Mouse (Mus musculus) skeletal muscle tissue, postnatal 0 days (tissue): ENCODE measurements around the gene Tas2r129. TPM values are rescaled to one million over a fixed set of nuclear protein-coding genes. Genes with fewer than 3 reads are reported as not detected.

Source experiments
- polyA plus RNA-seq: library from polyadenylated mRNA; unstranded; fragments of >200 nt; fragmentation: Nextera tagmentation; extraction: Ambion mirVana; gene quantifications from 2 replicates; pipeline ENCODE4 v1.2.1, GENCODE M21; 2015

Gene Tas2r129
- not detected in 2 replicates for polyA plus RNA-seq

DNA sequence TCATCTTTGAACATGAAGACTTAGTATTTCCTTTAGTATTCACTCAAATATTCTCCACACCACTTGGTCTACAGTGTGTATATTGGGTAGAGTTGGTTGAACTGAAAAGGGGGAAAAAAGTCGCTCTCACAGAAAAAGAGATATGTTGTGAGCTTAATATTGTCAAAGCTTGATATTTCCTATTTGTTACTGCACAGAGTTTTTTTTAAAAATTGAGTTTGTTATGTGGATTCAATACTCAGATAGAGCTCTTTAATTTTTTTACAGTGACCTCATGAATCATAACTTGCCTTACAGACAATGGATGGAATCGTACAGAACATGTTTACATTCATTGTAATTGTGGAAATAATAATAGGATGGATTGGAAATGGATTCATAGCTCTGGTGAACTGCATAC is at the start of gene Tas2r129:
TSS of gene Tas2r129 (plus strand) at position 301 of the 400 bp plus-strand sequence.

DNA sequence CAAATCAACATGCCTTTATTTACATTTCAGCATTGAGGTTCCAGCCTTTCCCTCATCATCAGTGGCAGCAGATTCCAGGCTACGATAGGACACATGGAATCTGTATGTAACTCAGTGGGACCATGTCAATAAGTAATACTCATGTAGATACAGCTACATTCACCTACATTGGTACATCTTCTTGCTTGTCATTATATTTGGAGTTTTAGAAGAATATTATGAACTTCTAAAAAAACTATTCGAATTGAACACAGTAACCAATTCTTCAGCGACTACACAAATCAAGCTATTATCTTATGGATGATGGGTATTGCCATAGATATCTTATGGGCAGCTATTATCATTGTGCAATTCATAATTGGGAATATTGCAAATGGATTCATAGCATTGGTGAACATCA is 41.6 kb upstream of the Tas2r129 start, which contains the start of gene Tas2r125:
TSS of gene Tas2r125 (plus strand) at position 301 of the 400 bp plus-strand sequence.

DNA sequence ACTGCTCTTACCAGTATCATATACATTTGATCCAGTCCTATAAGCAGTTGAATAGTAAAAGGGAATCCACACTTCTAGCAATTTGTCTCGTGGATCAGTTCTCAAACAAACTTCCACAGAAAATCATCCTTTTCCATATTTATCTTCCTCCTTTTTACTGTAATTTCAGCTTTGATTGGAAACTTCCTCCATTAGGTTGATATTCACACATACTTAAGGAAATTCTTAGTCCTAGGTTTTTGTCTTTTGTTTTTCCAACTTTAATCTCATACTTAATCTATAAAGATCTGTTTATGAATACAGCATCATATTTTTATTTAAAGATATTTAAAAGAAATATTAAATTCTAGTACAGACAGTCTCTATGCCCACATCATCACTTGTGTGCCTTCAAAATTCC is 6.9 kb downstream of the Tas2r129 start, which contains the start of gene Tas2r131:
TSS of gene Tas2r131 (minus strand) at position 101 of the 400 bp plus-strand sequence.

DNA sequence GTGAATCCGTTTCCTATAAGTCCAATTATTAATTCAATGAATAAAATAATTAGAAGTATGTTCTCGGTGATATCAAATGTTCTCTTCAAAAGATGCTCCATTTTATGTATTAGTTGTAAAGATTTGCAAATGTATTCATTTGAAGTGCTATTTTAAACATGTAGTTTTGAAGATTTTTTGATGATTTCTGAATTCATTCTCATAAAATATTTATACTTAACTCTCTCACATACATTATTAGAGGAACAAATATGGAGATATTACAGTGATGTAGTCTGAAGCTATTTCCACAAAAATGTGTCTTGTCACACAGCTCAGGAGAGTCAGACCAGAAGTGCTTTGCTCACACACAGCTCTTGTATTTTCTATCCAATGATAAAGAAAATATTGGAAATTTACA is 30.0 kb downstream of the Tas2r129 start, which contains the start of gene Tas2r109:
TSS of gene Tas2r109 (minus strand) at position 101 of the 400 bp plus-strand sequence.

Other genes with a start within 250 kb of the Tas2r129 start
- gene Tas2r122, start 239.2 kb upstream of the Tas2r129 start, polyA plus RNA-seq = not detected in 2 replicates
- not detected in 2 replicates for gene Tas2r115, start 213.1 kb upstream of the Tas2r129 start, polyA plus RNA-seq
- not detected in 2 replicates for gene Tas2r124, start 196.4 kb upstream of the Tas2r129 start, polyA plus RNA-seq
- not detected in 2 replicates for gene Tas2r102, start 189.0 kb upstream of the Tas2r129 start, polyA plus RNA-seq
- not detected in 2 replicates for gene Tas2r136, start 172.9 kb upstream of the Tas2r129 start, polyA plus RNA-seq
- gene Tas2r117, start 148.3 kb upstream of the Tas2r129 start, polyA plus RNA-seq = not detected in 2 replicates
- gene Tas2r123, start 104.0 kb upstream of the Tas2r129 start, polyA plus RNA-seq = not detected in 2 replicates
- not detected in 2 replicates for gene Tas2r116, start 95.7 kb upstream of the Tas2r129 start, polyA plus RNA-seq
- not detected in 2 replicates for gene Tas2r110, start 83.1 kb upstream of the Tas2r129 start, polyA plus RNA-seq
- not detected in 2 replicates for gene Tas2r113, start 58.1 kb upstream of the Tas2r129 start, polyA plus RNA-seq
- gene Tas2r125, start 41.5 kb upstream of the Tas2r129 start, polyA plus RNA-seq = not detected in 2 replicates
- gene Tas2r131, start 6.8 kb downstream of the Tas2r129 start, polyA plus RNA-seq = not detected in 2 replicates
- gene Tas2r109, start 29.9 kb downstream of the Tas2r129 start, polyA plus RNA-seq = not detected in 2 replicates
- gene Tas2r103, start 86.0 kb downstream of the Tas2r129 start, polyA plus RNA-seq = not detected in 2 replicates
- gene Tas2r140, start 104.7 kb downstream of the Tas2r129 start, polyA plus RNA-seq = not detected in 2 replicates
- 81.1 and 82.2 TPM in 2 replicates for gene Smim10l1, start 153.8 kb downstream of the Tas2r129 start, polyA plus RNA-seq